Mouse (Mus musculus): ENCODE measurements around the gene Rbfox1.

The Rbfox1 gene

GRCm38 (mm10) chr16:7163688-7164087 lies 1278.5 kb downstream of the Rbfox1 start:
- DNase-seq, result no peak

GRCm38 (mm10) chr16:7164153-7164737 lies 1279.1 kb downstream of the Rbfox1 start:
- DNase-seq, result no peak

- no peak for DNase-seq
Observed at GRCm38 (mm10) chr16:7175960-7176359, 1290.8 kb downstream of the Rbfox1 start.

GRCm38 (mm10) chr16:7187788-7188187 lies 1302.6 kb downstream of the Rbfox1 start:
- DNase-seq, result peak; percentile 69 to 76

GRCm38 (mm10) chr16:7193535-7193934 lies 1308.4 kb downstream of the Rbfox1 start:
- no peak for DNase-seq

GRCm38 (mm10) chr16:7197953-7198352 lies 1312.8 kb downstream of the Rbfox1 start:
- no peak for DNase-seq

- peak; percentile 53 to 74 for DNase-seq
Observed at GRCm38 (mm10) chr16:7200239-7200638, 1315.1 kb downstream of the Rbfox1 start.

- DNase-seq, result no peak
Observed at GRCm38 (mm10) chr16:7201816-7202215, 1316.7 kb downstream of the Rbfox1 start.

GRCm38 (mm10) chr16:7206116-7206900 lies 1321.2 kb downstream of the Rbfox1 start:
- DNase-seq, result no peak

- no peak for DNase-seq
Observed at GRCm38 (mm10) chr16:7207599-7207998, 1322.4 kb downstream of the Rbfox1 start.

- DNase-seq, result no peak
Observed at GRCm38 (mm10) chr16:7212756-7213155, 1327.6 kb downstream of the Rbfox1 start.

GRCm38 (mm10) chr16:7223265-7223664 lies 1338.1 kb downstream of the Rbfox1 start:
- DNase-seq, result no peak

- DNase-seq, result peak; percentile 69 to 72
Observed at GRCm38 (mm10) chr16:7226000-7226399, 1340.8 kb downstream of the Rbfox1 start.

GRCm38 (mm10) chr16:7228246-7228645 lies 1343.1 kb downstream of the Rbfox1 start:
- DNase-seq, result peak; percentile 47 to 50

GRCm38 (mm10) chr16:7229232-7229631 lies 1344.1 kb downstream of the Rbfox1 start:
- DNase-seq, result no peak

- DNase-seq, result peak; percentile 60 to 75
Observed at GRCm38 (mm10) chr16:7241627-7242026, 1356.5 kb downstream of the Rbfox1 start.

GRCm38 (mm10) chr16:7242501-7242900 lies 1357.3 kb downstream of the Rbfox1 start:
- DNase-seq, result no peak

- DNase-seq, result no peak
Observed at GRCm38 (mm10) chr16:7244382-7244781, 1359.2 kb downstream of the Rbfox1 start.

GRCm38 (mm10) chr16:7251696-7252095 lies 1366.5 kb downstream of the Rbfox1 start:
- DNase-seq, result no peak

GRCm38 (mm10) chr16:7257366-7257765 lies 1372.2 kb downstream of the Rbfox1 start:
- peak in 1 of 2 experiments; percentile 30 for DNase-seq

- DNase-seq, result no peak
Observed at GRCm38 (mm10) chr16:7263261-7263660, 1378.1 kb downstream of the Rbfox1 start.

GRCm38 (mm10) chr16:7265715-7266114 lies 1380.6 kb downstream of the Rbfox1 start:
- no peak for DNase-seq

GRCm38 (mm10) chr16:7275501-7275900 lies 1390.3 kb downstream of the Rbfox1 start:
- DNase-seq, result no peak

- DNase-seq, result no peak
Observed at GRCm38 (mm10) chr16:7275901-7276300, 1390.7 kb downstream of the Rbfox1 start.
